Mouse (Mus musculus) urinary bladder, postnatal 10 days (tissue): Measurements from ENCODE around the gene Ddx54.

Experiments used
- DNase-seq: peaks from one replicate; pipeline ENCODE4 v3.0.0; 2022; ENCODE audit warnings: low spot score

Gene Ddx54

GRCm38 (mm10) chr5:120582002-120582401, 30.5 kb upstream of the Ddx54 start:
- no peak for DNase-seq

- no peak for DNase-seq
These were observed 29.0 kb upstream of the Ddx54 start for GRCm38 (mm10) chr5:120583511-120583910.

GRCm38 (mm10) chr5:120584968-120585367, 27.6 kb upstream of the Ddx54 start:
- DNase-seq: no peak

- no peak for DNase-seq
These were observed 25.6 kb upstream of the Ddx54 start for GRCm38 (mm10) chr5:120586741-120587615.

- DNase-seq: no peak
These were observed 25.0 kb upstream of the Ddx54 start for GRCm38 (mm10) chr5:120587616-120587926.

GRCm38 (mm10) chr5:120587940-120588568, 24.5 kb upstream of the Ddx54 start:
- no peak for DNase-seq

- peak; percentile 94 for DNase-seq
These were observed 23.9 kb upstream of the Ddx54 start, which contains the start of the genes Tpcn1 and Iqcd for GRCm38 (mm10) chr5:120588569-120589094. Gene Tpcn1, minus strand, starts transcription at chr5:120588673. Gene Iqcd, plus strand, starts transcription at chr5:120589016.

GRCm38 (mm10) chr5:120590356-120591010, 22.1 kb upstream of the Ddx54 start:
- DNase-seq: no peak

- DNase-seq: no peak
These were observed 20.4 kb upstream of the Ddx54 start for GRCm38 (mm10) chr5:120592141-120592540.

GRCm38 (mm10) chr5:120594485-120594884, 18.1 kb upstream of the Ddx54 start:
- DNase-seq: no peak

GRCm38 (mm10) chr5:120599625-120600024, 12.9 kb upstream of the Ddx54 start:
- DNase-seq: no peak

GRCm38 (mm10) chr5:120600946-120601668, 11.4 kb upstream of the Ddx54 start:
- no peak for DNase-seq

GRCm38 (mm10) chr5:120602210-120602609, 10.3 kb upstream of the Ddx54 start:
- DNase-seq: no peak

GRCm38 (mm10) chr5:120603515-120603914, 9.0 kb upstream of the Ddx54 start:
- DNase-seq: no peak

- no peak for DNase-seq
These were observed 7.7 kb upstream of the Ddx54 start for GRCm38 (mm10) chr5:120604839-120605238.

- DNase-seq: no peak
These were observed 7.3 kb upstream of the Ddx54 start for GRCm38 (mm10) chr5:120605241-120605661.

- DNase-seq: peak; percentile 76
These were observed 6.9 kb upstream of the Ddx54 start for GRCm38 (mm10) chr5:120605688-120606087.

GRCm38 (mm10) chr5:120606590-120607200, 5.8 kb upstream of the Ddx54 start:
- no peak for DNase-seq

- DNase-seq: no peak
These were observed 5.2 kb upstream of the Ddx54 start for GRCm38 (mm10) chr5:120607335-120607734.

GRCm38 (mm10) chr5:120609246-120609775, 3.2 kb upstream of the Ddx54 start:
- no peak for DNase-seq

GRCm38 (mm10) chr5:120610906-120611305, 1.6 kb upstream of the Ddx54 start:
- DNase-seq: no peak
